Mouse (Mus musculus) limb, embryonic 15.5 days (tissue): ENCODE data around the gene Tbc1d17. TPM values are rescaled to one million over a fixed set of nuclear protein-coding genes. Genes with fewer than 3 reads are reported as not detected.

Experiments
- ATAC-seq: fragments of 200-750 bp; cut with Nextera tagmentation; 2 replicates; pipeline ENCODE4 v1.8.0; 2017; ENCODE audit warnings: low read depth, moderate TSS enrichment; ENCODE audit not compliant: insufficient number of reproducible peaks, low FRiP score, low TSS enrichment
- H3K27ac ChIP-seq: fragments of 300-500 bp; sonication (generic); 2 replicates; pipeline ENCODE4 v1.5.1; 2015; ENCODE audit warnings: moderate library complexity, mild to moderate bottlenecking, inconsistent platforms
- H3K27me3 ChIP-seq: fragments of 300-500 bp; sonication (generic); 2 replicates; pipeline ENCODE4 v1.6.1; 2015; ENCODE audit warnings: inconsistent platforms
- H3K36me3 ChIP-seq: fragments of 300-500 bp; sonication (generic); 2 replicates; pipeline ENCODE4 v1.6.1; 2015; ENCODE audit warnings: inconsistent platforms
- H3K4me1 ChIP-seq: fragments of 300-500 bp; sonication (generic); 2 replicates; pipeline ENCODE4 v1.6.1; 2015; ENCODE audit warnings: inconsistent platforms
- H3K4me2 ChIP-seq: fragments of 300-500 bp; sonication (generic); 2 replicates; pipeline ENCODE4 v1.6.1; 2015; ENCODE audit warnings: mild to moderate bottlenecking, inconsistent platforms
- H3K4me3 ChIP-seq: fragments of 300-500 bp; sonication (generic); 2 replicates; pipeline ENCODE4 v1.5.1; 2015; ENCODE audit warnings: mild to moderate bottlenecking, inconsistent platforms
- H3K9ac ChIP-seq: fragments of 300-500 bp; sonication (generic); 2 replicates; pipeline ENCODE4 v1.6.1; 2015; ENCODE audit warnings: inconsistent platforms
- H3K9me3 ChIP-seq: fragments of 300-500 bp; sonication (generic); 2 replicates; pipeline ENCODE4 v1.6.1; 2016; ENCODE audit warnings: inconsistent platforms
- WGBS: fragments of 180-500 bp; shearing (Covaris S2); methylation state at CpG from one replicate; pipeline ENCODE4 v1.1.7; 2015; 5-methylcytosine and 5-hydroxymethylcytosine counted together
- polyA plus RNA-seq: library from polyadenylated mRNA; unstranded; fragments of >200 nt; fragmentation: Nextera tagmentation; extraction: Ambion mirVana; gene quantifications from 2 replicates; pipeline ENCODE4 v1.2.1, GENCODE M21; 2015

The Tbc1d17 gene
- polyA plus RNA-seq, 1 experiment from 2014 or later = 82.6 TPM

- WGBS = 16% methylated on average over 3 of the region's 3 CpGs
- H3K4me1 ChIP-seq = peaks cover 52% of the 10 kb centered on the region
Measured at GRCm38 (mm10) chr7:44817441-44817840, 31.4 kb downstream of the Tbc1d17 start.

GRCm38 (mm10) chr7:44816470-44817021, 32.3 kb downstream of the Tbc1d17 start, which contains the start of gene Atf5:
Gene Atf5, minus strand, starts transcription at chr7:44816658.
- peak within 1 kb of the TSS; percentile 98 for H3K27ac ChIP-seq
- peaks cover 50% of the 10 kb centered on the region for H3K4me1 ChIP-seq
- under 1% methylated on average over 49 of the region's 57 CpGs for WGBS
- H3K9me3 ChIP-seq = no peaks in the 10 kb centered on the region
- ATAC-seq = peak; percentile 17; the same call in 1 of the 2 replicates
- H3K27me3 ChIP-seq = no peaks in the 10 kb centered on the region
- peak within 1 kb of the TSS; percentile 92 for H3K9ac ChIP-seq
- peaks cover 24% of the 10 kb centered on the region for H3K36me3 ChIP-seq
- H3K4me3 ChIP-seq = peak within 1 kb of the TSS; percentile 86
- peak within 1 kb of the TSS; percentile 71 for H3K4me2 ChIP-seq

More at GRCm38 (mm10) chr7:44817441-44817840, 31.4 kb downstream of the Tbc1d17 start:
- peak overlapping the region; percentile 98; the same call in 1 of the 2 replicates for H3K27ac ChIP-seq
- peak overlapping the region; percentile 71 for H3K4me2 ChIP-seq
- no peaks in the 10 kb centered on the region for H3K9me3 ChIP-seq
- no peaks in the 10 kb centered on the region for H3K27me3 ChIP-seq
- peak overlapping the region; percentile 92; the same call in 1 of the 2 replicates for H3K9ac ChIP-seq
- H3K36me3 ChIP-seq = peaks cover 15% of the 10 kb centered on the region; the same call in 1 of the 2 replicates
- ATAC-seq = no peak
- H3K4me3 ChIP-seq = peak overlapping the region; percentile 86

- Histone ChIP-seq H3K9me3 (no peaks in the 10 kb centered on the region), H3K4me3 (peak within 1 kb of the TSS; percentile 86), H3K36me3 (peaks cover 25% of the 10 kb centered on the region), H3K27me3 (no peaks in the 10 kb centered on the region), H3K4me1 (peaks cover 44% of the 10 kb centered on the region), H3K9ac (peak within 1 kb of the TSS; percentile 92), H3K4me2 (peak within 1 kb of the TSS; percentile 71), H3K27ac (peak within 1 kb of the TSS; percentile 98)
- under 1% methylated on average over 57 of the region's 62 CpGs for WGBS
- peak; percentile 92 for ATAC-seq
Measured at GRCm38 (mm10) chr7:44815721-44816469, 33.0 kb downstream of the Tbc1d17 start, which contains the start of the genes Nup62 and Il4i1. Gene Nup62, plus strand, starts transcription at chr7:44816088. Gene Il4i1, plus strand, starts transcription at chr7:44816387.

GRCm38 (mm10) chr7:44814952-44815553, 33.8 kb downstream of the Tbc1d17 start:
- H3K4me2 ChIP-seq = peak overlapping the region; percentile 71
- H3K36me3 ChIP-seq = peaks cover 25% of the 10 kb centered on the region
- H3K27me3 ChIP-seq = no peaks in the 10 kb centered on the region
- H3K4me1 ChIP-seq = peaks cover 39% of the 10 kb centered on the region
- H3K27ac ChIP-seq = peak overlapping the region; percentile 98
- no peak overlapping the region for H3K9ac ChIP-seq
- no peak for ATAC-seq
- H3K9me3 ChIP-seq = no peaks in the 10 kb centered on the region
- peak overlapping the region; percentile 86 for H3K4me3 ChIP-seq
- WGBS = 36% methylated on average over 14 of the region's 14 CpGs

GRCm38 (mm10) chr7:44814423-44814822, 34.5 kb downstream of the Tbc1d17 start:
- peaks cover 25% of the 10 kb centered on the region for H3K36me3 ChIP-seq
- no peak overlapping the region for H3K4me2 ChIP-seq
- WGBS = 99% methylated on average over 4 of the region's 4 CpGs
- H3K9ac ChIP-seq = no peak overlapping the region
- H3K9me3 ChIP-seq = no peaks in the 10 kb centered on the region
- peaks cover 33% of the 10 kb centered on the region for H3K4me1 ChIP-seq
- ATAC-seq = no peak
- H3K27me3 ChIP-seq = no peaks in the 10 kb centered on the region
- H3K27ac ChIP-seq = no peak overlapping the region
- no peak overlapping the region for H3K4me3 ChIP-seq

- H3K36me3 ChIP-seq = peaks cover 25% of the 10 kb centered on the region
- H3K4me3 ChIP-seq = no peak overlapping the region
- peaks cover 29% of the 10 kb centered on the region for H3K4me1 ChIP-seq
- no peak overlapping the region for H3K9ac ChIP-seq
- H3K27me3 ChIP-seq = no peaks in the 10 kb centered on the region
- H3K9me3 ChIP-seq = no peaks in the 10 kb centered on the region
- WGBS = 90% methylated on average over 3 of the region's 3 CpGs
- no peak overlapping the region for H3K27ac ChIP-seq
- ATAC-seq = no peak
- H3K4me2 ChIP-seq = no peak overlapping the region
Measured at GRCm38 (mm10) chr7:44813985-44814384, 34.9 kb downstream of the Tbc1d17 start.

- no peak overlapping the region for H3K27ac ChIP-seq
- H3K4me3 ChIP-seq = no peak overlapping the region
- H3K4me2 ChIP-seq = no peak overlapping the region
- ATAC-seq = no peak
- peaks cover 25% of the 10 kb centered on the region for H3K36me3 ChIP-seq
- WGBS = 87% methylated on average over 18 of the region's 20 CpGs
- peaks cover 17% of the 10 kb centered on the region for H3K4me1 ChIP-seq
- no peaks in the 10 kb centered on the region for H3K27me3 ChIP-seq
- no peaks in the 10 kb centered on the region for H3K9me3 ChIP-seq
- no peak overlapping the region for H3K9ac ChIP-seq
Measured at GRCm38 (mm10) chr7:44812651-44813325, 36.1 kb downstream of the Tbc1d17 start.

GRCm38 (mm10) chr7:44810819-44811557, 37.9 kb downstream of the Tbc1d17 start:
- Histone ChIP-seq H3K27ac (no peak overlapping the region), H3K9me3 (no peaks in the 10 kb centered on the region), H3K9ac (no peak overlapping the region), H3K4me2 (no peak overlapping the region), H3K4me1 (peaks cover 9% of the 10 kb centered on the region), H3K36me3 (peaks cover 25% of the 10 kb centered on the region), H3K4me3 (no peak overlapping the region), H3K27me3 (no peaks in the 10 kb centered on the region)
- ATAC-seq = no peak
- 82% methylated on average over 7 of the region's 7 CpGs for WGBS

GRCm38 (mm10) chr7:44810365-44810764, 38.5 kb downstream of the Tbc1d17 start:
- Histone ChIP-seq H3K9ac (no peak overlapping the region), H3K9me3 (no peaks in the 10 kb centered on the region), H3K4me3 (no peak overlapping the region), H3K27me3 (no peaks in the 10 kb centered on the region), H3K36me3 (peaks cover 25% of the 10 kb centered on the region), H3K4me2 (no peak overlapping the region), H3K27ac (no peak overlapping the region), H3K4me1 (peaks cover 7% of the 10 kb centered on the region)
- 76% methylated on average over 4 of the region's 4 CpGs for WGBS
- ATAC-seq = no peak

GRCm38 (mm10) chr7:44809466-44809865, 39.4 kb downstream of the Tbc1d17 start:
- no peaks in the 10 kb centered on the region for H3K4me1 ChIP-seq
- 87% methylated on average over 3 of the region's 3 CpGs for WGBS
- no peak overlapping the region for H3K27ac ChIP-seq
- no peak for ATAC-seq
- no peaks in the 10 kb centered on the region for H3K27me3 ChIP-seq
- H3K36me3 ChIP-seq = peaks cover 23% of the 10 kb centered on the region
- no peak overlapping the region for H3K4me2 ChIP-seq
- H3K9ac ChIP-seq = no peak overlapping the region
- H3K9me3 ChIP-seq = no peaks in the 10 kb centered on the region
- no peak overlapping the region for H3K4me3 ChIP-seq

GRCm38 (mm10) chr7:44808927-44809326, 40.0 kb downstream of the Tbc1d17 start:
- no peak for ATAC-seq
- Histone ChIP-seq H3K27ac (no peak overlapping the region), H3K9ac (no peak overlapping the region), H3K4me3 (no peak overlapping the region), H3K36me3 (peaks cover 17% of the 10 kb centered on the region), H3K27me3 (no peaks in the 10 kb centered on the region), H3K4me2 (no peak overlapping the region), H3K9me3 (no peaks in the 10 kb centered on the region), H3K4me1 (no peaks in the 10 kb centered on the region)
- WGBS = 77% methylated on average over 2 of the region's 2 CpGs
